Mouse (Mus musculus) ES-E14 (cell line): ENCODE measurements around the gene Scfd2. TPM values are rescaled to one million over a fixed set of nuclear protein-coding genes. Genes with fewer than 3 reads are reported as not detected.

Source experiments
- DNase-seq: peaks from one replicate; pipeline ENCODE4 v3.0.0-alpha.2; 2013; ENCODE audit warnings: low read depth, low spot score
- H3K27ac ChIP-seq: 2 replicates; pipeline ENCODE4 v1.5.1; 2012; ENCODE audit warnings: low read depth, mild to moderate bottlenecking, low read length, moderate library complexity, mixed read lengths; ENCODE audit not compliant: poor library complexity, insufficient read depth, severe bottlenecking
- H3K36me3 ChIP-seq: 2 replicates; pipeline ENCODE4 v1.6.1; 2012; ENCODE audit warnings: mild to moderate bottlenecking, low read length, moderate library complexity, mixed read lengths; ENCODE audit not compliant: control insufficient read depth, poor library complexity, insufficient read depth, severe bottlenecking
- H3K4me1 ChIP-seq, 2 experiments: fragments of 150-350 bp in 1 of 2; sonication (generic) in 1 of 2; 2 replicates each; pipeline ENCODE4 v1.6.1; 2012; ENCODE audit warnings: low read length in 2 of 2, mild to moderate bottlenecking in 1 of 2, mixed read lengths in 1 of 2; ENCODE audit not compliant: control insufficient read depth in 2 of 2, insufficient read depth in 2 of 2, poor library complexity in 1 of 2
- H3K4me3 ChIP-seq, 2 experiments: fragments of 150-350 bp in 1 of 2; sonication (generic) in 1 of 2; 2 replicates each; pipeline ENCODE4 v1.5.1; 2012; ENCODE audit warnings: low read length in 2 of 2, low read depth in 1 of 2, mild to moderate bottlenecking in 1 of 2, mixed read lengths in 1 of 2; ENCODE audit not compliant: insufficient read depth in 1 of 2, poor library complexity in 1 of 2, severe bottlenecking in 1 of 2
- H3K9ac ChIP-seq: 2 replicates; pipeline ENCODE4 v1.6.1; 2012; ENCODE audit warnings: low read depth, mild to moderate bottlenecking, low read length, mixed read lengths; ENCODE audit not compliant: poor library complexity, insufficient read depth, severe bottlenecking
- H3K9me3 ChIP-seq: fragments of 150-350 bp; sonication (generic); 2 replicates; pipeline ENCODE4 v1.6.1; 2012; ENCODE audit warnings: low read depth, mild to moderate bottlenecking, low read length; ENCODE audit not compliant: control insufficient read depth, insufficient read depth
- CHD2 ChIP-seq: IDR thresholded peaks from 2 replicates; pipeline ENCODE4 v1.6.1; 2014; ENCODE audit warnings: mild to moderate bottlenecking, low read depth, low read length, inconsistent platforms
- HCFC1 ChIP-seq: IDR thresholded peaks from 2 replicates; pipeline ENCODE4 v1.6.1; 2012; ENCODE audit warnings: low read length, inconsistent platforms, borderline replicate concordance; ENCODE audit not compliant: insufficient read depth
- MAFK ChIP-seq: IDR thresholded peaks from 2 replicates; pipeline ENCODE4 v1.6.1; 2014; ENCODE audit warnings: mild to moderate bottlenecking, low read depth, low read length, inconsistent platforms; ENCODE audit not compliant: insufficient read depth
- ZC3H11A ChIP-seq: IDR thresholded peaks from 2 replicates; pipeline ENCODE4 v1.6.1; 2012; ENCODE audit warnings: low read depth, mild to moderate bottlenecking, inconsistent platforms, low read length, borderline replicate concordance
- ZNF384 ChIP-seq: IDR thresholded peaks from 2 replicates; pipeline ENCODE4 v1.6.1; 2012; ENCODE audit warnings: low read depth, low read length, inconsistent platforms
- in situ Hi-C, 2 experiments: fragments of 600-800 bp; cut with MboI; formaldehyde crosslinking; loops; one replicate each; pipeline ENCODE4 v1.15.1; 2025; ENCODE audit warnings: low sequenced_read_pairs in 2 of 2, inconsistent platforms in 1 of 2; ENCODE audit not compliant: unreplicated experiment in 2 of 2
- total RNA-seq: library from RNA; depleted of rRNA; stranded (reverse); fragments of 300-350 nt; gene quantifications from 2 replicates; pipeline ENCODE4 v1.2.3, GENCODE M21; 2012

The Scfd2 gene
- total RNA-seq, 1 experiment: 25.8 TPM

- Histone ChIP-seq H3K9ac (no peak overlapping the region), H3K4me1 (peaks cover 4 to 6% of the 10 kb centered on the region in 2 experiments), H3K36me3 (no peaks in the 10 kb centered on the region), H3K27ac (no peak overlapping the region), H3K4me3 (no peak overlapping the region), H3K9me3 (no peaks in the 10 kb centered on the region)
- in situ Hi-C loops: loop anchor here (10.0 to 25.0 kb wide), 3 partner anchors 424 to 599 kb away; no protein-coding TSS in a partner anchor
- TF ChIP-seq HCFC1 (no peak), ZNF384 (no peak), CHD2 (no peak), MAFK (no peak), ZC3H11A (no peak)
- DNase-seq: no peak
Measured at GRCm38 (mm10) chr5:74286301-74286700, 245.3 kb downstream of the Scfd2 start.

- Histone ChIP-seq H3K4me1 (peaks cover 4 to 6% of the 10 kb centered on the region in 2 experiments), H3K36me3 (no peaks in the 10 kb centered on the region), H3K27ac (no peak overlapping the region), H3K9ac (no peak overlapping the region), H3K9me3 (no peaks in the 10 kb centered on the region), H3K4me3 (no peak overlapping the region)
- in situ Hi-C loops: loop anchor here (10.0 to 25.0 kb wide), 3 partner anchors 423 to 598 kb away; no protein-coding TSS in a partner anchor
- TF ChIP-seq MAFK (no peak), ZNF384 (no peak), CHD2 (no peak), ZC3H11A (no peak), HCFC1 (no peak)
- DNase-seq: no peak
Measured at GRCm38 (mm10) chr5:74285764-74286163, 245.8 kb downstream of the Scfd2 start.

GRCm38 (mm10) chr5:74285289-74285688 lies 246.3 kb downstream of the Scfd2 start:
- Histone ChIP-seq H3K36me3 (no peaks in the 10 kb centered on the region), H3K27ac (no peak overlapping the region), H3K9me3 (no peaks in the 10 kb centered on the region), H3K9ac (no peak overlapping the region), H3K4me1 (peaks cover 4 to 6% of the 10 kb centered on the region in 2 experiments), H3K4me3 (no peak overlapping the region)
- no peak for DNase-seq
- peak; percentile 85 for TF ChIP-seq MAFK
- no peak for TF ChIP-seq HCFC1
- TF ChIP-seq ZNF384: no peak
- in situ Hi-C loops: loop anchor here (10.0 to 25.0 kb wide), 3 partner anchors 423 to 598 kb away; no protein-coding TSS in a partner anchor

- H3K4me3 ChIP-seq: no peak overlapping the region
- H3K9me3 ChIP-seq: no peaks in the 10 kb centered on the region
- H3K27ac ChIP-seq: no peak overlapping the region
- DNase-seq: no peak
- in situ Hi-C loops: loop anchor here (10.0 to 25.0 kb wide), 3 partner anchors 421 to 596 kb away; no protein-coding TSS in a partner anchor
- no peak overlapping the region for H3K9ac ChIP-seq
- TF ChIP-seq CHD2 (no peak), MAFK (no peak), ZC3H11A (peak; percentile 67; the same call in 1 of the 2 replicates), ZNF384 (no peak)
- peaks cover 4 to 6% of the 10 kb centered on the region in 2 experiments for H3K4me1 ChIP-seq
- H3K36me3 ChIP-seq: no peaks in the 10 kb centered on the region
Measured at GRCm38 (mm10) chr5:74283545-74283944, 248.0 kb downstream of the Scfd2 start.
